Mouse (Mus musculus) inflammation-experienced regulatory T-cells, adult 16 weeks (primary cell): ENCODE results near the gene Arg2. TPM values are rescaled to one million over a fixed set of nuclear protein-coding genes. Genes with fewer than 3 reads are reported as not detected.

Experiments
- polyA plus RNA-seq: library from polyadenylated mRNA; unstranded; fragments of 100-300 nt; shearing (Covaris generic); gene quantifications from one replicate; pipeline ENCODE4 v1.2.1, GENCODE M21; 2017

Gene Arg2
- not detected for polyA plus RNA-seq

GRCm38 (mm10) chr12:79130299-79131177 lies at the start of gene Arg2:
Arg2 (plus strand) TSS chr12:79130777.

GRCm38 (mm10) chr12:79089182-79089812 lies 41.3 kb upstream of the Arg2 start, which contains the start of gene Pigh:
Pigh (minus strand) TSS chr12:79089651.

GRCm38 (mm10) chr12:79172019-79172941 lies 41.7 kb downstream of the Arg2 start, which contains the start of gene Vti1b:
Vti1b (minus strand) TSS chr12:79172667.

GRCm38 (mm10) chr12:79192193-79192592 lies 61.6 kb downstream of the Arg2 start, which contains the start of gene Rdh11:
Rdh11 (minus strand) TSS chr12:79192293.

Other genes starting within 250 kb of the Arg2 start
- not detected for gene Plek2, start 223.8 kb upstream of the Arg2 start, polyA plus RNA-seq
- 83.9 TPM for gene Tmem229b, start 123.2 kb upstream of the Arg2 start, polyA plus RNA-seq
- gene Plekhh1, start 101.6 kb upstream of the Arg2 start, polyA plus RNA-seq: 0.09 TPM
- 28.4 TPM for gene Pigh, start 41.1 kb upstream of the Arg2 start, polyA plus RNA-seq
- gene Vti1b, start 41.9 kb downstream of the Arg2 start, polyA plus RNA-seq: 146 TPM
- 28.5 TPM for gene Rdh11, start 61.5 kb downstream of the Arg2 start, polyA plus RNA-seq
- gene Rdh12, start 78.1 kb downstream of the Arg2 start, polyA plus RNA-seq: 16.9 TPM
- 26.7 TPM for gene Zfyve26, start 165.5 kb downstream of the Arg2 start, polyA plus RNA-seq
- gene Rad51b, start 166.5 kb downstream of the Arg2 start, polyA plus RNA-seq: 4.8 TPM